Mouse (Mus musculus) limb, embryonic 10.5 days (tissue): ENCODE measurements around the gene Fam126a. TPM values are rescaled to one million over a fixed set of nuclear protein-coding genes. Genes with fewer than 3 reads are reported as not detected.
"Not testable (repeated sequence)": the region's sequence is repeated elsewhere in the genome, so short reads cannot be mapped to it uniquely, and the experiment has no call there.

ENCODE experiments used
- DNase-seq: peaks from one replicate; pipeline ENCODE4 v3.0.0-alpha.2; 2017; ENCODE audit warnings: low spot score
- H3K27ac ChIP-seq: fragments of 300-500 bp; sonication (generic); 2 replicates; pipeline ENCODE4 v1.5.1; 2016; ENCODE audit warnings: mild to moderate bottlenecking
- H3K27me3 ChIP-seq: fragments of 300-500 bp; sonication (generic); 2 replicates; pipeline ENCODE4 v1.6.1; 2016; ENCODE audit warnings: low read depth, mild to moderate bottlenecking; ENCODE audit not compliant: poor library complexity, severe bottlenecking
- H3K36me3 ChIP-seq: fragments of 300-500 bp; sonication (generic); 2 replicates; pipeline ENCODE4 v1.6.1; 2016; ENCODE audit warnings: mild to moderate bottlenecking, moderate library complexity
- H3K4me1 ChIP-seq: fragments of 300-500 bp; sonication (generic); 2 replicates; pipeline ENCODE4 v1.6.1; 2016
- H3K4me3 ChIP-seq: fragments of 300-500 bp; sonication (generic); 2 replicates; pipeline ENCODE4 v1.5.1; 2016; ENCODE audit warnings: mild to moderate bottlenecking, moderate library complexity
- H3K9me3 ChIP-seq: fragments of 300-500 bp; sonication (generic); replicated peaks from 2 replicates; pipeline ENCODE4 v1.6.1; 2016; ENCODE audit warnings: mild to moderate bottlenecking
- WGBS: fragments of 180-500 bp; shearing (Covaris S2); methylation state at CpG from one replicate; pipeline ENCODE4 v1.1.7; 2016; 5-methylcytosine and 5-hydroxymethylcytosine counted together
- polyA plus RNA-seq: library from polyadenylated mRNA; unstranded; fragments of >200 nt; fragmentation: Nextera tagmentation; extraction: Ambion mirVana; gene quantifications from 2 replicates; pipeline ENCODE4 v1.2.1, GENCODE M21; 2016

Gene Fam126a
- polyA plus RNA-seq, 1 experiment from 2014 or later = 23.3 TPM

- WGBS = 33% methylated on average over 4 of the region's 4 CpGs
- H3K9me3 ChIP-seq = 0 out of 2 replicates have a peak, but pooled peaks cover 2% of the 10 kb centered on the region
- no peak for DNase-seq
Observed at GRCm38 (mm10) chr5:23908486-23909090, 121.9 kb downstream of the Fam126a start.

GRCm38 (mm10) chr5:23902221-23902620 lies 128.3 kb downstream of the Fam126a start:
- H3K27ac ChIP-seq = no peak overlapping the region
- peaks cover 4% of the 10 kb centered on the region; the same call in 1 of the 2 replicates for H3K4me1 ChIP-seq
- DNase-seq = no peak
- H3K36me3 ChIP-seq = no peaks in the 10 kb centered on the region
- no peak overlapping the region for H3K4me3 ChIP-seq
- 85% methylated on average over 2 of the region's 2 CpGs for WGBS
- no peaks in the 10 kb centered on the region for H3K9me3 ChIP-seq
- no peaks in the 10 kb centered on the region for H3K27me3 ChIP-seq

More at GRCm38 (mm10) chr5:23908486-23909090, 121.9 kb downstream of the Fam126a start:
- no peaks in the 10 kb centered on the region for H3K27me3 ChIP-seq
- no peaks in the 10 kb centered on the region for H3K36me3 ChIP-seq
- H3K27ac ChIP-seq = no peak overlapping the region
- no peak overlapping the region for H3K4me3 ChIP-seq
- peaks cover 4% of the 10 kb centered on the region; the same call in 1 of the 2 replicates for H3K4me1 ChIP-seq

- Histone ChIP-seq H3K4me1 (no peaks in the 10 kb centered on the region), H3K27me3 (no peaks in the 10 kb centered on the region), H3K4me3 (no peak overlapping the region), H3K27ac (no peak overlapping the region), H3K9me3 (no peaks in the 10 kb centered on the region), H3K36me3 (no peaks in the 10 kb centered on the region)
- no peak for DNase-seq
- WGBS = 83% methylated on average over 4 of the region's 4 CpGs
Observed at GRCm38 (mm10) chr5:23900190-23900589, 130.3 kb downstream of the Fam126a start.

GRCm38 (mm10) chr5:23893864-23894771 lies 136.4 kb downstream of the Fam126a start:
- H3K4me3 ChIP-seq = no peak overlapping the region
- 87% methylated on average over 11 of the region's 11 CpGs for WGBS
- H3K27me3 ChIP-seq = no peaks in the 10 kb centered on the region
- no peak overlapping the region for H3K27ac ChIP-seq
- no peaks in the 10 kb centered on the region for H3K4me1 ChIP-seq
- no peak for DNase-seq
- no peaks in the 10 kb centered on the region for H3K9me3 ChIP-seq
- H3K36me3 ChIP-seq = no peaks in the 10 kb centered on the region

GRCm38 (mm10) chr5:23893156-23893863 lies 137.2 kb downstream of the Fam126a start:
- H3K4me3 ChIP-seq = no peak overlapping the region
- DNase-seq = no peak
- H3K4me1 ChIP-seq = no peaks in the 10 kb centered on the region
- H3K27ac ChIP-seq = no peak overlapping the region
- H3K36me3 ChIP-seq = no peaks in the 10 kb centered on the region
- no peaks in the 10 kb centered on the region for H3K9me3 ChIP-seq
- H3K27me3 ChIP-seq = no peaks in the 10 kb centered on the region
- 87% methylated on average over 5 of the region's 5 CpGs for WGBS

- 46% methylated on average over 10 of the region's 10 CpGs for WGBS
- Histone ChIP-seq H3K27ac (no peak overlapping the region), H3K4me3 (no peak overlapping the region), H3K9me3 (no peaks in the 10 kb centered on the region), H3K4me1 (no peaks in the 10 kb centered on the region), H3K36me3 (no peaks in the 10 kb centered on the region), H3K27me3 (no peaks in the 10 kb centered on the region)
- peak; percentile 46 for DNase-seq
Observed at GRCm38 (mm10) chr5:23890734-23891133, 139.8 kb downstream of the Fam126a start.

- Histone ChIP-seq H3K4me1 (no peaks in the 10 kb centered on the region), H3K36me3 (no peaks in the 10 kb centered on the region), H3K27me3 (no peaks in the 10 kb centered on the region), H3K9me3 (no peaks in the 10 kb centered on the region), H3K4me3 (no peak overlapping the region), H3K27ac (no peak overlapping the region)
- WGBS = 69% methylated on average over 4 of the region's 4 CpGs
- no peak for DNase-seq
Observed at GRCm38 (mm10) chr5:23889461-23889860, 141.0 kb downstream of the Fam126a start.

- no peaks in the 10 kb centered on the region for H3K4me1 ChIP-seq
- no peak overlapping the region for H3K4me3 ChIP-seq
- H3K27me3 ChIP-seq = no peaks in the 10 kb centered on the region
- no peak for DNase-seq
- H3K36me3 ChIP-seq = no peaks in the 10 kb centered on the region
- H3K9me3 ChIP-seq = no peaks in the 10 kb centered on the region
- no peak overlapping the region for H3K27ac ChIP-seq
- 79% methylated on average over 3 of the region's 3 CpGs for WGBS
Observed at GRCm38 (mm10) chr5:23887111-23887510, 143.4 kb downstream of the Fam126a start.

- Histone ChIP-seq H3K27me3 (no peaks in the 10 kb centered on the region), H3K36me3 (no peaks in the 10 kb centered on the region), H3K27ac (no peak overlapping the region), H3K4me1 (no peaks in the 10 kb centered on the region), H3K9me3 (no peaks in the 10 kb centered on the region), H3K4me3 (no peak overlapping the region)
- no peak for DNase-seq
- WGBS = 73% methylated on average over 5 of the region's 5 CpGs
Observed at GRCm38 (mm10) chr5:23874457-23874856, 156.0 kb downstream of the Fam126a start.

- 92% methylated on average over 6 of the region's 6 CpGs for WGBS
- no peak overlapping the region for H3K4me3 ChIP-seq
Observed at GRCm38 (mm10) chr5:23872586-23872985, 157.9 kb downstream of the Fam126a start.

GRCm38 (mm10) chr5:23871323-23871722 lies 159.2 kb downstream of the Fam126a start:
- not testable (repeated sequence) for H3K27ac ChIP-seq, H3K4me3 ChIP-seq, H3K9me3 ChIP-seq, H3K27me3 ChIP-seq, DNase-seq, H3K36me3 ChIP-seq, H3K4me1 ChIP-seq
- WGBS = 87% methylated on average over 2 of the region's 2 CpGs

More at GRCm38 (mm10) chr5:23872586-23872985, 157.9 kb downstream of the Fam126a start:
- Histone ChIP-seq H3K27me3 (no peaks in the 10 kb centered on the region), H3K27ac (no peak overlapping the region), H3K4me1 (no peaks in the 10 kb centered on the region), H3K9me3 (no peaks in the 10 kb centered on the region), H3K36me3 (no peaks in the 10 kb centered on the region)
- no peak for DNase-seq

- Histone ChIP-seq H3K4me3 (no peak overlapping the region), H3K27me3 (no peaks in the 10 kb centered on the region), H3K27ac (no peak overlapping the region), H3K9me3 (no peaks in the 10 kb centered on the region), H3K4me1 (no peaks in the 10 kb centered on the region), H3K36me3 (peaks cover 11% of the 10 kb centered on the region)
- no peak for DNase-seq
- WGBS = 85% methylated on average over 5 of the region's 5 CpGs
Observed at GRCm38 (mm10) chr5:23865941-23866340, 164.5 kb downstream of the Fam126a start.
